Mouse (Mus musculus): Measurements from ENCODE around the gene Foxl2. TPM values are rescaled to one million over a fixed set of nuclear protein-coding genes. Genes with fewer than 3 reads are reported as not detected.

Gene Foxl2
- total RNA-seq, 2 experiments from 2014 or later: 1.4 to 1.7 TPM

DNA sequence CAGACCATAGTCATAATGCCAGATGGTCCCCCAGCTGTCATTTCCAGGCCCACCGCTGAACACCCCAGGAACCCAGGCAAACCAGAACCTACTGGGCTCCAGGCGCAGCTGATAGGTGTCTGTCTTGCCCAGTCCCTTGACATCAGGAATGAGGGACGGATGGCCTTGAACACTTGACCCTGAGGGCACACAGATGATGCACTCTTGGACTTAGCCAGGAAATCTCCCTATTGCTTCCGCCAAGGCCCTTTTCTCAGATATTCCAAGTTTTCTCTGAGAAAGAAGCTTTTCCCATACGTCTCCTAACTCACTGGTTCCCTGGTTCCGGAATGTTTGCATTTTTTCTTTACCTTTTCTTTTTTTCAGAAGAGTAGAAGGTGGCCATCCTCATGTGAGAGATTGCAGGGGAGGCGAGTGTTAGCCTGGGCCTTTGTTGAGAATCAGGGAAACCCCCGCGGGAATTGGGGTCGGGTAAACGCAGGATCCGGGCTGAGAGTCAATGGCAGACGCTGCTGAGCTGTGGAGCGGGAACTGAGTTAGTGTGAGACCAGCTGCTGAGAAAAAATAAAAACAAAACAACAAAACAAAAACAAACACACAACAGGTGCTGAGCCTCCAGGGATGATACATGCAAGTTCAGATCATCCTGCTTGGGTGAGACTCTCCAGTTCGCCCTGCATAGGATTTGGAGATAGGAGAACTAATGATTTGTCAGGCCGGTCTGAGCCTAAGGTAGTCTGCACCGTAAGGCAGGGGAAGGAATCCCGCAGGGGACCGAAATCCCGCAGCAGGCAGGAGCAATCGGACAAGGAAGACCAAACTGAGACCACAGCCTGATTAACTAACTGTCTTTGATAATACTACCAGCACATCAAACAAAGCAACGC is 6.7 kb downstream of the Foxl2 start:
- DNase-seq (ENCODE audit: low spot score in 2 of 2): no peak

DNA sequence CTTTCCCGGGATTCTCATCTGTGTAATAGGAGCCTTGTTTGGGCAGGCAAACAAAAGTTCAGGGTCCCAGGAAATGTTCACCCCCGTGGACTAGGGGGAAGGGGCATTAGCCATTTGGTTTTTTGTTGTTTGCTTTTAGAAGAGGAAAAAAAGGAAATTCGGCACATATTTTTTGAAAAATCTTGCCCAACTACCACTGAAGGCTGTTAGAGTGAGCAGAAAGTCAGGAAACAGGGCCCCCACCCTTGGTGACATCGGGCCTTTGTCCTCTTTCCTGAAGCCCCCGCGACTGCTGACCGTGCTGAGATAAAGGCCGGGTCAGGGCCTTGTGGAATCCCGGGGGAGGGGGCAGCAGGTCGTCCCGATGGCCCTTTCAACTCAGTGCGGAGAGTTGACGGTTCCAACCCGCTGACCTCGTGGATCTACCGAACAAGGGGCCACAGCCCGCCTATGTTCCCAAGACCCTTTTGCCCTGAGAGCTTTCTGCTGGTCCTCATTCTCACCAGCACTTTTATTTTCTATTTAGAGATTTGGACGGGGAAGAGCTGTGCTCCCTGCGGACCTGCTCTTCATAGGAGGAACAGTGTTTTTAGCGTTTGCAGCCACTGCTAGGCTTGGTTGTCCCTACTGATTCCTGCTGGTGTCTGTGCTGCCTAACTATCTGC is 7.5 kb downstream of the Foxl2 start:
- no peak for DNase-seq (ENCODE audit: low spot score in 2 of 2)

DNA sequence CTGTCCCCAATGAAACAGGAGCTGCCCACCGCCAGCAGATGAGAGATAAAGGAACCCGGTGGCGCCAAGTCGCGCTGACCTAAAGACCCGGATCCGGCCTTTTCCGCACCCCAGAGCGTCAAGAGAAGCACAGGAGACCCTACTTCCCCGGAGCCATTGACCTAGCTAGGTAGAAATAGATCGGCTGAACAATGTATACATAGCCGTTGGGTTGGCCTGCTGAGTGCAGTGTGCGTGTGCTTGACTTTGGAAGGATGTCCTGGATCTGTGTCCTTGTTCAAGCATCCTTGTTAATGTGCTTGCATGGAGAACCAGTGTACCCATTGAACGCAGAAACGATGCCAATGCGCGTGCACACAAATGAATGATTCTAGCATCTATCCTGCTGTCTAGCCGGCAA is 8.6 kb downstream of the Foxl2 start:
- no peak for DNase-seq (ENCODE audit: low spot score in 2 of 2)

DNA sequence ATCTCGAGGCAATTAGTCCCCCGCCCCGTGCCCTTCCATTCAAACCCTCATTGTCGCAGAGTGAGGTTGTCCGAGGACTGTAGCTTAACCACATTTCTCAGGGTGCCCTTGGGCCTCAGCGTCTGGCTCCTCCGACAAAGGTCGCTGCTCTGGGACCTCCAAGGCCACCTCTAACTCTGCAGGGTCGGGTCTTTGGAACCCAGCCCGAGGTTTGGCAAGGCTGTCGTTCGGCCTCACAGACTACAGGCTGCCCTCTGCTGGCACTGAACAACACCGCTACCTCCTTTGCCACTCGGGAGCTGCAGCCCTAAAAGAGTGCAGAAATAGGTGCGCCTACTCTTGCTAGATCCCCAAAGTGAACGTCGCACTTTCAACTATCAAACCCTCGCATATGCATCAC is 10.0 kb downstream of the Foxl2 start:
- DNase-seq (ENCODE audit: low spot score in 2 of 2): peak; percentile 44 to 56

DNA sequence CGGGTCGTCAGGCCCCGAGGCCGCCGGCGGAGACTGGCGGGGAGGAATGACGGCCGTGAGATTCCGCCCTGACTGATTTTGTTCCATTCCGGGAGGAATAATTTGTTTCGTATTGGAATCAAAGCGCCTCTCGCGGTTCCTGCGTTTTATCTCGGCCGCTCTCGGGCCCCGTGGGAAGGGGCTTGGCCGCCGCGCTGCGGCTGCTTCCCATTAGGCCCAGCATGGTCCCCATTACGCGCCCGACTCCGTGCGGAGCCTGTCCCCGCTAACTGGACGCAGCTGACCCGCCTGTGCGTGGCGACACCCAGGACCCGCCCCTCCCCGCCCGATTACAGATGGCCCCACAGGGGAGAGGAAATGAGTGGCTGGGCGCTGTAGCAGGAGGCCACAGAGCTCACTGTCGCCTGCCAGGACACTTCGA is 18.0 kb downstream of the Foxl2 start:
- DNase-seq (ENCODE audit: low spot score in 2 of 2): no peak

DNA sequence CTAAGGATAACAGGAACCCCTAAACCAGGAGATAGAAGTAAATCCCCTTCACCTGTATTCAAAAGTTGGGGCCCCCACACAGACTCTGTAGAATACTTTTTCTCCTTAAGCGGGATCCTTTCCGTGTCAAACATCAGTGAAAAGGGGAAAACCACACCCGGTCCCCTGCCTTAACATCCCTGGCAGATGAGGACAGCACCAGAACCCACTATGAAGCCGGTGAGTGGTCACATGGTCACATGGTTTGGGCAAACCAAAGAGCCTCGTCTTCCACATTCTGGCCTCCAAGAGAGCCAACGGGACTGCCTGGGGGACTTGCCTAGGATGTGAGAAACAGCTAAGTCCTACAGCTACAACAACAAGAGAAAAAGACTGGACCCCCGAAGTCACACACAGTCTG is 18.5 kb downstream of the Foxl2 start:
- no peak for DNase-seq (ENCODE audit: low spot score in 2 of 2)

DNA sequence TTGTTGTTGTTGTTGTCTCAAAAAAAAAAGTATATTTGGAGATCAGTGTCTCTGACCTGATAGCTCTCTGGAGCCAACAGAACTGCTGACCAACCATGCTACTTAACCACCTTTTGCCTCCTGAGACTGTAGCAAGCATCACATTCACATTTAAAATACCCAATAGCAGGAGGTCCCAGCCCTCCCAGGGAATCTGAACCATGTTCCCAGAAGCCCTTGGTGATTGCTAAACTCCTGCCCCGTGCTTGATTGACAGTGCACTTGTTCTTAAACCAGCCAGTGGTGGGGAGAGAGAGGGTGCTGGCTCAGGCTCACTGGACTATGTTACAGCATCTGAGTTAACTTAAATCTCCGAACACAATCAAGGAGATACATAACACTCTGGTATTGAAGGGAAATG is 19.8 kb downstream of the Foxl2 start:
- DNase-seq (ENCODE audit: low spot score in 2 of 2): no peak

DNA sequence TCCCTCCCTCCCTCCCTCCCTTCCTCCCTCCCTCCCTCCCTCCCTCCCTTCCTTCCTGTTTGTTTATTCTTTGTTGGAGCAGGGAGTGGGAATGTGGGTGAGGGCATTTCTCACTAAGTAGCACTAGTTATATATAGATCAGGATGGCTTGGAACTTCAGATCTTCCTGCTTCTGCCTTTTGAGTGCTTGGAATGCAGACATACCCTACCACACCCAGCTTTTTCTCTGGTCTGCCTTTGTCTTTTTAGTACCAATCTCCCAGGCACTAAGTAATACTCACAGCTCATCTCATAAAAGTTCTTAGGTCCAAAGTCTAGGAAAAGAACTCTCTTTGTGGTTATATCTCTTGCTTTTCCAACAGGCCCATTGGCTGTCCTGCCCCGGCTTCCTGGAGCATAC is 21.0 kb downstream of the Foxl2 start:
- DNase-seq (ENCODE audit: low spot score in 2 of 2): no peak

DNA sequence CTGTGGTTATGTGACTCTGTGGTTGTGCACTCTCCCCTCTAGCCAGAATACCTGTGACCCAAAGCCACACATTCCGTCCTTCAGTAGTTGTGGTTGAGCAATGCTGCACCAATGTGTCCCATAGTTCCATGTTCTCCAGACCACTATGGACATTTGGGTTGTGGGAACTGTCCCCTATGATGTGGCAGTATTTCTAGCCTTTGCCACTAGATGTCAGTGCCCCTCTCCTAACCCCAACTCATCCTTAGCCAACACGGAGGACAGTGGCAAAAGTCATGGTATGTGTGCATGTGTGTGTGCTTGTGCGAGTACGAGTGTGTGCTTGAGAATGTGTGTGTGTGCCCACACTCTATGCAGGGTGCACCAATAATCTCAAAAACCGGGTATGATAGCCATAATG is 21.4 kb downstream of the Foxl2 start:
- no peak for DNase-seq (ENCODE audit: low spot score in 2 of 2)

DNA sequence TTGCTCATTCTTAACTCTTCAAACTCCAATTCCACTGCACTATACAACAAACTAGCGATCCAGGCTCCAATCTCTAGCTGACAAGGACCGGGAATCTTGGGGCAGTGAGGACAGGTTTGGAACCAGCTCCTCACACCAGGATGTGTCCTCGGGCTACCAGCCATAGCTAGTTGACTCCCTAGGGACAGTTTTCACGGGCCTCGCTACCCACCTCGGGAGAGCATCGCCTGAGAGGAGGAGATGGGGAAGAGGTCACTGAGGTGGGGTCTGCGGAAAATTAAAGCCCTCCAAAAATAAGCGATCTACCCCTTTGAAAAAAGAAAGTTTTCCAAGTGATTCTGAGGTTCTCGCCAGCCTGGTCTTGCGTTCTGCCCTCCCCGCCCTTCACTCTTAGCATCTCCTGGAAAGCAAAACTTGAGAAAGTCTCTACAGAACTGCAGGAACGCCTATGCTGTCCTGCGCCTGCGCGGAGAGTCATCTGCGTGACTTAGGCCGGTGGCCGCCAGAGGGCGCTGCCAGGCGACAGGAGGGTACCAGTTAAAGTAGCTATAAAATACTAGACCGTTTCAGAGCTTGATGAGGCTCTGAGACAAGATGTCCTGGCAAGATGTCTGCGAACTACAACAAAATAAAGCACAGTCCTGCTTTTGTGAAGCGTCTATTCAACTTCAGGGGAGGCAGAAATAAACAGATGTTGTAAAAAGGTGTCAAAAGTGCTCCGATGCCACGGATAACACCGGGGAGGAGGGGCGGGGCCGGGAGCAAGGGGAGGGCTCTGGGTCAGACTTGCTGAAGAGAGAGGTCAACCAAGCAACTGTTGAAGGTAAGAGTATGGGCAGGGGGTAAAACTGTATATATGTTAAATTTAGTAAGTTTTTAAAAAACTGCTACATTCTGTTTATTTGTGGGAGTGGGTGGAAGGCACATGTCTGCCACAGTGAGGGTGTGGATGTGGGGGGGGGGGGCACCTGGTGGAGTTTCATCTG is 24.6 kb downstream of the Foxl2 start:
- DNase-seq (ENCODE audit: low spot score in 2 of 2): peak; percentile 90 to 94

DNA sequence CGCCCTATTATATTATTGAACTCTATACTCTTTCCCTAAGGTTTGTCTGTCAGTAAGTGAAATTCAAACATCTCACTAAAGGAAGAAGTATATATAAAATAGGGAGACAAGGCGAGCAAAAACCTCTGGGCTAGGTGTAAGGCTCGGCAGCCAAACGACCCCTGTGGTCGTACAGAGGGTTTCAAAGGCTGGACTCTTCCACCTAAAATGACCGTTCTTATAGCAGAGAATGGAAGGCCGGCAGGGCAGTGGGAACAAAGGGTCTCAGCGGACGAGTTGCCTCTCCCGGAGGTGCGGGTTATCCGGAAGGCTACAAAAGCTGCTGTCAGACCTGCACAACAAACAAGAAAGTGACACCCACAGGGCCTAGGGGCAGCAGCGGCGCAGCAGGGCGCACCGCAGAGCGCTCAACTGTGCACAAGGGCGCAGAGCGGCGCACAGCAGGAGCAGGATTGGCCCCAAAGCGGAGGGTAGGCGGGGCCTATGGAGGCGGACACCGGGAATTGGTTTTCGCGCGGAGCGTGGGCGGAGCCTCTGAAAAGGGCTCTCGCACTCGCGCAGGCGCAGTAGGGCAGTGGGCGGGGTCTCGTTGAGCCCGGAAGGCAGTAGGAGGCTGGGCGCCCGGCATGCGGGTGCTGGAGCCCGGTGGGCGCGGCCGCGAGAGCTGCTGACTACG is 30.9 kb downstream of the Foxl2 start, which contains the start of gene Faim:
Gene Faim (plus strand): TSS at position 574 of the 676 bp plus-strand sequence.
- DNase-seq (ENCODE audit: low spot score in 2 of 2): peak; percentile 100

DNA sequence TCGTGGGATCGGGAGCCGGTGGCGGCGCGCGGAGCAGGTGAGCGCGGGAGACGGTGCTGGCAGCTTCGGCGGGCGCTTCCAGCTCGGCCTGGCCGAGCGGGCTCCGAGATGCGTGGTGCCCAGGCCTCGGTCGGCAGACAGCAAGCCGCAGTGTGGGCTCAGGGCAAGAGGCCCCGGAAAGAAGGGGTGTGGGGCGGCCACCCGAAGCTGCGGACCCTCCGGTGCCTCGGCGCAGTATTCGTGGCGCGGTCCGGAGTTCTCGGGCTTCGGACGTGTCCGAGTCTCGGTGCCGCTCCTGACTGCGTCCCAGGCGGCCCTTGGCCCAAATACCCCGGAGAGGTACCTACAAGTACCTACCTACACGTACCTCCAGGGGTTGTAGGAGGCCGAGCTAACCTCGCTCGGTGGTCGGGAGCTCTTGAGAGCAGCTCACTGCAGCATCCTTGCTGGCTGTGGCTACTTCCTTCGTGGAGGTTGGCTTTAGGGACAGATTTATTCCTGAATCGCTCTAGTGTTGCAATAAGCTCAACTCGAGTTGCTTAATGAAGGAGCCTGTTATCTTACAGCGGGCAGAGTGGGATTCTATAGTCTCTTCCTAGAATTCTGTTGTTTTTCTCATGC is 31.5 kb downstream of the Foxl2 start:
- no peak for DNase-seq (ENCODE audit: low spot score in 2 of 2)

DNA sequence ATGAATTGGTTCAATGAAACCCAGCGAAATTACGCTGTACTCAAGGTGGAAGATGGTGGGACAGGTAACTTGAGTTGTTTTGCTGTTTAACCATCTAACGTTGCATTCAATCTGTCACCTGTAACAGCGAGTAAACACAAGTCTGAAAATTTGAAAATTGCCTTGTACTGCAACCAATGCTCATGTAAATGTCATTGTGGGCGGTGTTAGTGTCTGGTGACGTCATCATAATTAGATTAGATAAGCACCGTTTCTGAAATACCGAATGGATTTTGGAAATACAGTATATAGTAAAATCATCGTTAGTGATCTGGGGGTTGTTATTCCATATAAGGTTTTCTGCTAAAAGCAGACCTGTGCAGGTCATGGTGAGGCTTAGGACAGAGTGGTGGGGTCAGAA is 32.0 kb downstream of the Foxl2 start:
- DNase-seq (ENCODE audit: low spot score in 2 of 2): no peak

DNA sequence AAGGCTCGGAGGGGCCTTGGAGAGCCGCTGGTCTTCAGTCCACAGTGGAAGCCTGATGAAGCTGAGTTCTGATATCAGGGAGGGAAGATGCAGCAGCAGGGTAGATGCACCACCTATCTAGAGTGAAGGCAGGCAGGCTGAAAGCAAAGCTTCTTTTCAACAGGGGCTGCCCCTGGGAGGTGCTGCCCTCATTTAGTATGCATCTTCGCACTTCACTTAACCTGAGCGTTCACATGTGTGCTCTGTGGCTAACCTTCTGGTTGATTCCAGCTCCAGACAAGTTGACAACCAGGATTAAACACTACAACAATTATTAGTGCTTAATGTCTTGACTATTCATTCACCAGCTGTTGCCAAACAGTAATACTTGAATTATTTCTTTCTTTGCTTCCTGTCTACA is 39.0 kb downstream of the Foxl2 start:
- no peak for DNase-seq (ENCODE audit: low spot score in 2 of 2)

DNA sequence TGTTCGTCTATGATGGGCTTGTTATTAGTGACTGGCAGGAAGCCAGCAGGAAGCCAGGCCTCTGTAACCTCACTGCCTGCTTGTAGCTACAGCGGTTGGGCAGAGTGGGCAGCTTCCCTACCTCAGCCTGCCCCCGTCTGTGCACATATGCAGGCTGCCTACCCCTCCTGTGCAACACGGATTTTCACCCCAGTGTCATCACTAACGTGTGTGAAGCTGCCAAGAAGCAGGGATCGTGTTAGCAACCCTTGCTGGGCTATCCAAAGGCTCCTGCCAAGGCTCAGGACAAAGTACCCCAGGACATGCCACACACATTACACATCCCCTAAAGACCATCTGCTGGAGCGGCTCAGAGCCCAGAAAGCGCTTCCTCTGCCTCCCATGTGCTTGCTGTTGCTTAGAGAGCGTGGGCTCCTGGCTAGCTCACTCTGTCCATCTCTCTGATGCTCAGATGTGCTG is 44.8 kb downstream of the Foxl2 start:
- DNase-seq (ENCODE audit: low spot score in 2 of 2): peak; percentile 36 to 47

DNA sequence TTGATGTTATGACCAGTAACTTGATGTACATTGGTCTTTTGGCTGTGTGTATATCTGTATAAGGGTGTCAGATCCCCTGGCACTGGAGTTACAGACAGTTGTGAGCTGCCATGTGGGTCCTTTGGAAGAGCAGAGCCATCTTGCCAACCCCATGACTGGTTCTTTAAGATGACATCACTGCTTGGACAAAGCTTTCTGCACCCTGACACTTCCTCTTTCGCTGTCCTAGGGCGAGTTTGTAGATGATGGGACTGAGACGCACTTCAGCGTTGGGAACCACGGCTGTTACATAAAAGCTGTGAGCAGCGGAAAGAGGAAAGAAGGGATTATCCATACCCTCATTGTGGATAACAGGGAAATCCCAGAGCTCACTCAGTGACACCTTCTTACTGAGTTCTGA is 46.2 kb downstream of the Foxl2 start:
- no peak for DNase-seq (ENCODE audit: low spot score in 2 of 2)

All from layer of hippocampus, postnatal 10 days (tissue).